Mouse (Mus musculus) heart, embryonic 10.5 days (tissue): ENCODE measurements at regions not wholly inside any gene's neighbourhood (a gene's known extent, or its start where the extent isn't known, plus 50 kb on each side); places are given as distances from the start of the nearest gene placed in this dataset.

Experiments
- DNase-seq: peaks from one replicate; pipeline ENCODE4 v3.0.0-alpha.2; 2017; ENCODE audit warnings: low spot score
- H3K27ac ChIP-seq: fragments of 300-500 bp; sonication (generic); 2 replicates; pipeline ENCODE4 v1.5.1; 2016; ENCODE audit warnings: mild to moderate bottlenecking
- H3K27me3 ChIP-seq: fragments of 300-500 bp; sonication (generic); 2 replicates; pipeline ENCODE4 v1.6.1; 2016; ENCODE audit warnings: mild to moderate bottlenecking; ENCODE audit not compliant: poor library complexity, insufficient read depth, severe bottlenecking
- H3K36me3 ChIP-seq: fragments of 300-500 bp; sonication (generic); 2 replicates; pipeline ENCODE4 v1.6.1; 2016; ENCODE audit warnings: mild to moderate bottlenecking, moderate library complexity
- H3K4me1 ChIP-seq: fragments of 300-500 bp; sonication (generic); 2 replicates; pipeline ENCODE4 v1.6.1; 2016; ENCODE audit warnings: mild to moderate bottlenecking
- H3K4me3 ChIP-seq: fragments of 300-500 bp; sonication (generic); 2 replicates; pipeline ENCODE4 v1.5.1; 2016; ENCODE audit warnings: mild to moderate bottlenecking, moderate library complexity
- H3K9me3 ChIP-seq: fragments of 300-500 bp; sonication (generic); 2 replicates; pipeline ENCODE4 v1.6.1; 2016; ENCODE audit warnings: mild to moderate bottlenecking, moderate library complexity
- WGBS: fragments of 180-500 bp; shearing (Covaris S2); methylation state at CpG from one replicate; pipeline ENCODE4 v1.1.7; 2016; 5-methylcytosine and 5-hydroxymethylcytosine counted together

DNA sequence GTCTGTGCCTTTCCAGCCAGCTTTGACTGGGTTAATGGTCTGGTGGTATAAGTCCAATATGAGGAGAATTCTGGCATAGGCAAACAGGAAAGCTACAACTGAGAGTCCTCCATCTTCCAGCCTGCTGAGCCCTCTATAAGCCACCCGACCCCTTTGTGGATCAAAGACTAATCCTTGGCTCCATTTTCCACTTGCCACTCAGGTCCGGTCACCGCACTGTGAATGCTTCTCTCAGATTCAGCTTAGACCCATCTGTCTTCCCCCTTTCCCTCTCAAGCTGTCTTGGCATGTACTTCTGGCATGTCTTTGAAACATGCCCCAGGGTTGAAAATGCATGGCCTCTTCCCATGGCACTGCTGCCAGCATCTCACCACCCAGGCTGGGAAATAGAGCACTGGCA is 2206.6 kb upstream of the Lrrc6 start:
- no peak for DNase-seq
- no peak overlapping the region for H3K27ac ChIP-seq
- no peaks in the 10 kb centered on the region for H3K36me3 ChIP-seq
- WGBS: 83% methylated on average over 3 of the region's 3 CpGs
- H3K9me3 ChIP-seq: no peaks in the 10 kb centered on the region
- no peaks in the 10 kb centered on the region for H3K27me3 ChIP-seq
- H3K4me3 ChIP-seq: no peak overlapping the region
- no peaks in the 10 kb centered on the region for H3K4me1 ChIP-seq

GRCm38 (mm10) chr15:68695041-68695650 is 2194.4 kb upstream of the Lrrc6 start:
- H3K4me1 ChIP-seq: no peaks in the 10 kb centered on the region
- H3K9me3 ChIP-seq: no peaks in the 10 kb centered on the region
- H3K36me3 ChIP-seq: no peaks in the 10 kb centered on the region
- no peak overlapping the region for H3K27ac ChIP-seq
- no peak overlapping the region for H3K4me3 ChIP-seq
- no peak for DNase-seq
- WGBS: 33% methylated on average over 5 of the region's 5 CpGs
- no peaks in the 10 kb centered on the region for H3K27me3 ChIP-seq

GRCm38 (mm10) chr15:68667462-68667861 is 2166.8 kb upstream of the Lrrc6 start:
- Histone ChIP-seq H3K4me3 (no peak overlapping the region), H3K27ac (no peak overlapping the region), H3K36me3 (no peaks in the 10 kb centered on the region), H3K4me1 (no peaks in the 10 kb centered on the region), H3K27me3 (no peaks in the 10 kb centered on the region), H3K9me3 (no peaks in the 10 kb centered on the region)
- 85% methylated on average over 1 of the region's 1 CpGs for whole genome bisulfite sequencing
- DNase-seq: no peak

DNA sequence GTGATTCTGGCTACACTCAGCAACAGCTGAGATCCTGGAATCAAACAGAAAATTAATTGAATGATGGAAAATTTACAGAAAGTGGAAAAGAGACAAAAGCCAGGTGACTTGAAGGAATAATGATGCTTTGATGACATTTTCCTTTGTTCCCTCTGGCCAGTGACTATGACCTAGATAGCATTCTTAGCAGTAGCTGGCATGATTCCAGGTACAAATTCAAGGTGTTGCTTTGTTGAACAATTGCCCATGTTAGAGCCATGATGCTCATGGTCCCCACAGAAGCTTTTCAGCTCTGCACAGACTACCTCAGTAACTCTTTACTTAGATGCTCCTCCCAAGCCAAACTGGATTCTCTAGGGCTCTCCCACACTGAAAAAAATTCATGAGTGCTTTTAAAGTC is 2164.6 kb upstream of the Lrrc6 start:
- no peak overlapping the region for H3K4me3 ChIP-seq
- no peaks in the 10 kb centered on the region for H3K4me1 ChIP-seq
- H3K36me3 ChIP-seq: no peaks in the 10 kb centered on the region
- H3K27ac ChIP-seq: no peak overlapping the region
- no peaks in the 10 kb centered on the region for H3K27me3 ChIP-seq
- no peaks in the 10 kb centered on the region for H3K9me3 ChIP-seq
- no peak for DNase-seq

GRCm38 (mm10) chr15:68656722-68657121 is 2156.0 kb upstream of the Lrrc6 start:
- no peaks in the 10 kb centered on the region for H3K9me3 ChIP-seq
- H3K36me3 ChIP-seq: no peaks in the 10 kb centered on the region
- 70% methylated on average over 6 of the region's 6 CpGs for WGBS
- no peak overlapping the region for H3K27ac ChIP-seq
- no peak for DNase-seq
- no peaks in the 10 kb centered on the region for H3K27me3 ChIP-seq
- no peaks in the 10 kb centered on the region for H3K4me1 ChIP-seq
- no peak overlapping the region for H3K4me3 ChIP-seq

GRCm38 (mm10) chr15:68655046-68655445 is 2154.3 kb upstream of the Lrrc6 start:
- H3K4me3 ChIP-seq: no peak overlapping the region
- H3K9me3 ChIP-seq: no peaks in the 10 kb centered on the region
- WGBS: 82% methylated on average over 3 of the region's 3 CpGs
- no peak for DNase-seq
- H3K4me1 ChIP-seq: no peaks in the 10 kb centered on the region
- H3K27me3 ChIP-seq: no peaks in the 10 kb centered on the region
- H3K27ac ChIP-seq: no peak overlapping the region
- H3K36me3 ChIP-seq: no peaks in the 10 kb centered on the region

- no peak overlapping the region for H3K4me3 ChIP-seq
- DNase-seq: no peak
- no peaks in the 10 kb centered on the region for H3K27me3 ChIP-seq
- 50% methylated on average over 2 of the region's 2 CpGs for WGBS
- H3K9me3 ChIP-seq: no peaks in the 10 kb centered on the region
- no peak overlapping the region for H3K27ac ChIP-seq
- no peaks in the 10 kb centered on the region for H3K4me1 ChIP-seq
- H3K36me3 ChIP-seq: no peaks in the 10 kb centered on the region
Measured at GRCm38 (mm10) chr15:68650609-68651008, 2149.9 kb upstream of the Lrrc6 start.

- 77% methylated on average over 3 of the region's 3 CpGs for WGBS
- H3K27me3 ChIP-seq: no peaks in the 10 kb centered on the region
- H3K27ac ChIP-seq: no peak overlapping the region
- DNase-seq: no peak
- H3K36me3 ChIP-seq: no peaks in the 10 kb centered on the region
- no peaks in the 10 kb centered on the region for H3K9me3 ChIP-seq
- H3K4me1 ChIP-seq: no peaks in the 10 kb centered on the region
- no peak overlapping the region for H3K4me3 ChIP-seq
Measured at GRCm38 (mm10) chr15:68650033-68650432, 2149.3 kb upstream of the Lrrc6 start.

GRCm38 (mm10) chr15:68646865-68647264 is 2146.2 kb upstream of the Lrrc6 start:
- Histone ChIP-seq H3K27ac (no peak overlapping the region), H3K27me3 (no peaks in the 10 kb centered on the region), H3K9me3 (no peaks in the 10 kb centered on the region), H3K4me1 (no peaks in the 10 kb centered on the region), H3K36me3 (no peaks in the 10 kb centered on the region), H3K4me3 (no peak overlapping the region)
- 79% methylated on average over 3 of the region's 3 CpGs for WGBS
- DNase-seq: no peak

DNA sequence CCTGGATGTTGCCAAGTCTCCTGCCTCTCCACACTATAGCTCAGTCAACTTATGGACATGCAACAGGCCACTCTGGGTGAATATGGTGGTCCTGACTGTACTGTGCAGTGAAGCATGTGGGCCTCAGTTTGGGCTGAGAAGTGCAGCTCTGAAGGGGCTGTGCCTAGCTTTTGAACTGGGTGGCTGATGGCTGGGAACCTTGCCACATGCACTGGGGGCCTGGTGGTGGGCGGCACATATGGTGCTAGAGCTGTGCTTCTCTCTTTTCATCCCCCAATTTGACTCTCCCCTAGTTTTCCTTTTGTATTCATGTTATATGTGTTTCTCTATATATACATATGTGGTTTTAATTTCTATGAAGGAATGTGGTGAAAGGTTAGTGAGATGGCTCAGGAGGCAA is 2144.2 kb upstream of the Lrrc6 start:
- Histone ChIP-seq H3K4me3 (no peak overlapping the region), H3K36me3 (no peaks in the 10 kb centered on the region), H3K4me1 (no peaks in the 10 kb centered on the region), H3K27ac (no peak overlapping the region), H3K9me3 (no peaks in the 10 kb centered on the region), H3K27me3 (no peaks in the 10 kb centered on the region)
- DNase-seq: no peak
- WGBS: 87% methylated on average over 1 of the region's 1 CpGs

DNA sequence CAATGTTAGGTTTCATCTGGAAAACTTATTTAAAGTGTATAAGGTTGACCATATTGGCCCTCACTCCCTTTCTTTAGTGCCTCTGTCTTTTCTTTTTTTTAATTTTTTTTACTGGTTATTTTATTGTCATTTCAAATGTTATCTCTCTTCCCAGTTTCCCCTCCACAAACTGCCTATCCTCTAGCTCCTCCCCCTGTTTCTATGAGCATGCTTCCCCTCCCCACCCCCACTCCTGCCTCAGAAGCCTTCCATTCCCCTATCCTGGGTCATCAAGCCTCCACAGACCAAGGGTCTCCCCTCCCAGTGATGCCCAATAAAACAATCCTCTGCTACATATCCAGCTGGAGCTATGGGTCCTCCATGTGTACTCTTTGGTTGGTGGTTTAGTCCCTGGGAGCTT is 2134.9 kb upstream of the Lrrc6 start:
- no peaks in the 10 kb centered on the region for H3K4me1 ChIP-seq
- H3K27ac ChIP-seq: no peak overlapping the region
- no peaks in the 10 kb centered on the region for H3K27me3 ChIP-seq
- H3K4me3 ChIP-seq: no peak overlapping the region
- no peaks in the 10 kb centered on the region for H3K9me3 ChIP-seq
- no peak for DNase-seq
- no peaks in the 10 kb centered on the region for H3K36me3 ChIP-seq

DNA sequence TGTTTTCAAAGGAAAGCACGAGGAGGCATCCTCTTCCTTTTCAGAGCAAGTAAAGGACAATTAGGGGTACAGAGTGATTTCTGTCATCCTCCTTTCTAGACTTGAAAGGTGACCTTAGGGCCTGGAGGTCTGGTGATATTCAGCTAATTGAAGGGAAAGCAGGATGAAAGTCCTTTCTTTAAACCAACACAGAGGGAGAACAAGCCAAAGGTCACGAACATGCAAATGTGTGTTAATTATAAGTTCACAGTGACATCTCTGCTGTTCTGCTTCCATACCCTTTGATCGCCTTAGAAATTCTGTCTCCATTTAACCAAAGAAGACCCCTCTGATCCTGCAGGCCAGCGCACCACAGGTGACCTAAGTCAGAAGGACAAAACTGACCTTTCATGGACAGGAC is 2126.3 kb upstream of the Lrrc6 start:
- Histone ChIP-seq H3K27ac (no peak overlapping the region), H3K9me3 (no peaks in the 10 kb centered on the region), H3K36me3 (no peaks in the 10 kb centered on the region), H3K27me3 (no peaks in the 10 kb centered on the region), H3K4me3 (no peak overlapping the region), H3K4me1 (no peaks in the 10 kb centered on the region)
- WGBS: 80% methylated on average over 4 of the region's 4 CpGs
- no peak for DNase-seq

- no peaks in the 10 kb centered on the region for H3K4me1 ChIP-seq
- H3K9me3 ChIP-seq: no peaks in the 10 kb centered on the region
- H3K36me3 ChIP-seq: no peaks in the 10 kb centered on the region
- H3K27me3 ChIP-seq: no peaks in the 10 kb centered on the region
- no peak overlapping the region for H3K27ac ChIP-seq
- 67% methylated on average over 3 of the region's 3 CpGs for WGBS
- DNase-seq: no peak
- H3K4me3 ChIP-seq: no peak overlapping the region
Measured at GRCm38 (mm10) chr15:68624831-68625230, 2124.1 kb upstream of the Lrrc6 start.

DNA sequence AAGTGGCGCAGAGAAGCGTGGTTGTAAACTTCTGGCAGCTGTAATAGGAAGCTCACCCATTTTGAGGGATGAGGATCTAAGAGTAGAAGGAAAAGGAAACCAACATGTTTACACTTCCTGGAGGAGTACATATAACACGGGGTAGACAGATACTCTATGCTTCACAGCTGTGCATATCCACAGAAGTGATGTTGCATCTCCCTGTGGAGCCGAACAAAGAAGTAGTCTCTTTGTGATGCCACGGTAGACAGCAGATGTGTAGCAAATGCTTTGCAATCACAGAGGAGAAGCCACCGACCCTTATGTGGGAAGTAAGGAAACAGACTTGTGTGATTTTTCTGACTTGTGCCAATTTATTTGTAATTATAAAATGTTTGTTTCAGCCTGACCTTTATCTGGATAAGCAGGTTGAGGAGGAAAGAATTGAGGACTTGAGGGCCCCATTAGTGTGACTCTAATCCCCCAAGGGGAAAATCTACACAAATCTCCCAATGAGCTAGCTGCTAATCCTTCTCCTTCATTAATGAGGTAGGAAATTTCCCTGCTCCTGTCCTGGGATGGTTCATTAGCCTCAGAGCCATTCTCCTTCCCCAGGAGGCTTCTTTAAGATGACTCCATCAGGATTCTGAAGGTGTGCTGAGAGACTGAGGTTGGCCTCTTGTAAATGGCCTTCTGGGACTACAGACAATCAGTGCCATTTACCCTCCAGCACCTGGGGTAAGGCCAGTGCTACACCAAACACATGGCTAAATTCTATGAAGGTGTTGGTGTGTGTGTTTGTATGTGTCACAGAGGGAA is 2119.9 kb upstream of the Lrrc6 start:
- H3K27me3 ChIP-seq: no peaks in the 10 kb centered on the region
- no peaks in the 10 kb centered on the region for H3K4me1 ChIP-seq
- DNase-seq: no peak
- H3K9me3 ChIP-seq: no peaks in the 10 kb centered on the region
- H3K36me3 ChIP-seq: no peaks in the 10 kb centered on the region
- no peak overlapping the region for H3K4me3 ChIP-seq
- no peak overlapping the region for H3K27ac ChIP-seq
- 82% methylated on average over 6 of the region's 6 CpGs for WGBS
